ENCODE assay signal across 23 mouse cellular contexts in genomic region chr17:73323981-73324380, GRCm38 (mm10).
"Had no signal": no experiment of that assay in that cellular context is flagged by ENCODE, and none has a peak within 500 bp of the region (broad histone marks: within the 10 kb centered on the region; RNA-seq: fewer than 3 reads in every experiment).

No protein-coding gene starts in this region.

- H3K4me1 ChIP-seq: intestine, embryonic 15.5 days; kidney, embryonic 15.5 days; liver, embryonic 12.5 days had no signal

- H3K27me3 ChIP-seq: heart, embryonic 12.5 days; hindbrain, embryonic 12.5 days; hindbrain, embryonic 15.5 days; intestine, embryonic 15.5 days; kidney, embryonic 15.5 days; limb, embryonic 13.5 days; liver, embryonic 12.5 days had no signal

- H3K4me2 ChIP-seq: heart, embryonic 12.5 days; hindbrain, embryonic 12.5 days; hindbrain, embryonic 15.5 days; intestine, embryonic 15.5 days; kidney, embryonic 15.5 days; limb, embryonic 13.5 days; limb, embryonic 15.5 days; liver, embryonic 12.5 days had no signal

- ATAC-seq: inflammation-experienced regulatory T-cells, adult 6 months; intestine, embryonic 15.5 days; intestine, postnatal 0 days; liver, embryonic 12.5 days had no signal

- H3K9ac ChIP-seq: heart, embryonic 12.5 days; hindbrain, embryonic 12.5 days; hindbrain, embryonic 15.5 days; intestine, embryonic 15.5 days; kidney, embryonic 15.5 days; limb, embryonic 13.5 days; limb, embryonic 15.5 days; liver, embryonic 12.5 days; liver, embryonic 14.5 days had no signal

- DNase-seq: gastrocnemius, adult 2 months; gastrocnemius, postnatal 10 days; gastrocnemius, postnatal 25 days; kidney, adult 2 months; kidney, adult 9 months; kidney, postnatal 14 days; kidney, postnatal 36 days; layer of hippocampus, adult 9-11 months; layer of hippocampus, postnatal 36 days had no signal

- H3K9me3 ChIP-seq: heart, embryonic 10.5 days; heart, embryonic 12.5 days; hindbrain, embryonic 10.5 days; hindbrain, embryonic 12.5 days; hindbrain, embryonic 15.5 days; intestine, embryonic 15.5 days; kidney, embryonic 15.5 days; limb, embryonic 13.5 days; limb, embryonic 15.5 days; liver, embryonic 12.5 days had no signal

- H3K27ac ChIP-seq: gastrocnemius, adult 2 months; heart, embryonic 10.5 days; hindbrain, embryonic 10.5 days; hindbrain, embryonic 15.5 days; intestine, embryonic 15.5 days; kidney, embryonic 15.5 days; kidney, postnatal 0 days; limb, embryonic 13.5 days; limb, embryonic 15.5 days; liver, embryonic 12.5 days; liver, embryonic 14.5 days had no signal

- H3K4me3 ChIP-seq: gastrocnemius, adult 2 months; heart, embryonic 10.5 days; heart, embryonic 12.5 days; hindbrain, embryonic 10.5 days; hindbrain, embryonic 12.5 days; hindbrain, embryonic 15.5 days; intestine, embryonic 15.5 days; kidney, embryonic 15.5 days; limb, embryonic 13.5 days; limb, embryonic 15.5 days; liver, embryonic 12.5 days had no signal

- H3K36me3 ChIP-seq: heart, embryonic 10.5 days; heart, embryonic 12.5 days; hindbrain, embryonic 10.5 days; hindbrain, embryonic 12.5 days; hindbrain, embryonic 15.5 days; intestine, embryonic 15.5 days; kidney, embryonic 15.5 days; limb, embryonic 13.5 days; limb, embryonic 15.5 days; liver, embryonic 12.5 days had no signal
